Mouse (Mus musculus) thymus, adult 18-20 months (tissue): Measurements from ENCODE around the gene Dync1li1.

ENCODE experiments used
- DNase-seq, 2 experiments: peaks; one replicate each; pipeline ENCODE4 v3.0.0; 2022; ENCODE audit warnings: mixed read lengths in 2 of 2

The Dync1li1 gene

GRCm38 (mm10) chr9:114731011-114731755 is 42.6 kb downstream of the Dync1li1 start, which contains the start of gene Cmtm6:
Gene Cmtm6 (plus strand): TSS chr9:114731116.
- peak; percentile 94 to 95 for DNase-seq

- no peak for DNase-seq
Measured at GRCm38 (mm10) chr9:114731871-114732682, 43.5 kb downstream of the Dync1li1 start.

- no peak for DNase-seq
Measured at GRCm38 (mm10) chr9:114733238-114733637, 44.6 kb downstream of the Dync1li1 start.

GRCm38 (mm10) chr9:114736442-114736841 is 47.9 kb downstream of the Dync1li1 start:
- DNase-seq, result no peak

GRCm38 (mm10) chr9:114740336-114740735 is 51.7 kb downstream of the Dync1li1 start:
- no peak for DNase-seq

GRCm38 (mm10) chr9:114742731-114743130 is 54.1 kb downstream of the Dync1li1 start:
- DNase-seq, result no peak

- no peak for DNase-seq
Measured at GRCm38 (mm10) chr9:114745163-114745562, 56.6 kb downstream of the Dync1li1 start.

- DNase-seq, result no peak
Measured at GRCm38 (mm10) chr9:114745654-114746053, 57.1 kb downstream of the Dync1li1 start.

GRCm38 (mm10) chr9:114747012-114747411 is 58.4 kb downstream of the Dync1li1 start:
- DNase-seq, result no peak

GRCm38 (mm10) chr9:114747466-114747865 is 58.9 kb downstream of the Dync1li1 start:
- DNase-seq, result no peak

- no peak for DNase-seq
Measured at GRCm38 (mm10) chr9:114751582-114751981, 63.0 kb downstream of the Dync1li1 start.

- no peak for DNase-seq
Measured at GRCm38 (mm10) chr9:114752311-114752710, 63.7 kb downstream of the Dync1li1 start.

GRCm38 (mm10) chr9:114752863-114753484 is 64.4 kb downstream of the Dync1li1 start:
- DNase-seq, result peak; percentile 94 to 96

- no peak for DNase-seq
Measured at GRCm38 (mm10) chr9:114758272-114758671, 69.7 kb downstream of the Dync1li1 start.

- no peak for DNase-seq
Measured at GRCm38 (mm10) chr9:114758801-114759200, 70.2 kb downstream of the Dync1li1 start.

GRCm38 (mm10) chr9:114759886-114760285 is 71.3 kb downstream of the Dync1li1 start:
- no peak for DNase-seq

- no peak for DNase-seq
Measured at GRCm38 (mm10) chr9:114760353-114760752, 71.8 kb downstream of the Dync1li1 start.

GRCm38 (mm10) chr9:114761848-114762247 is 73.3 kb downstream of the Dync1li1 start:
- no peak for DNase-seq

- DNase-seq, result no peak
Measured at GRCm38 (mm10) chr9:114763341-114763740, 74.8 kb downstream of the Dync1li1 start.

- no peak for DNase-seq
Measured at GRCm38 (mm10) chr9:114767030-114767429, 78.4 kb downstream of the Dync1li1 start.

GRCm38 (mm10) chr9:114767507-114767906 is 78.9 kb downstream of the Dync1li1 start:
- DNase-seq, result no peak

- no peak for DNase-seq
Measured at GRCm38 (mm10) chr9:114768066-114768465, 79.5 kb downstream of the Dync1li1 start.

- peak in 1 of 2 experiments; percentile 41 for DNase-seq
Measured at GRCm38 (mm10) chr9:114770224-114770623, 81.6 kb downstream of the Dync1li1 start.
